Mouse (Mus musculus) gastrocnemius, adult 2 months (tissue): Measurements from ENCODE around the gene Cgn. TPM values are rescaled to one million over a fixed set of nuclear protein-coding genes. Genes with fewer than 3 reads are reported as not detected.

Experiments used
- total RNA-seq, 2 experiments: library from RNA; stranded (reverse); gene quantifications; 2 replicates each; pipeline ENCODE4 v1.2.3; 2021

Cgn gene
- total RNA-seq, 2 experiments from 2014 or later, result 0.08 TPM; not detected in 1

Other genes starting within 250 kb of the Cgn start
- gene Snx27, start 203.8 kb downstream of the Cgn start, total RNA-seq, result 10 to 100 TPM; 35.7 to 37.1 TPM
- gene Gm10972, start 143.4 kb downstream of the Cgn start, total RNA-seq, result not detected
- gene Tuft1, start 127.6 kb downstream of the Cgn start, total RNA-seq, result 1 to 10 TPM in 1 of 2 experiments, under 1 TPM in 1; 0.92 to 2.2 TPM
- gene Selenbp2, start 92.9 kb downstream of the Cgn start, total RNA-seq, result 1 to 10 TPM in 1 of 2 experiments, under 1 TPM in 1; 0.89 to 3.0 TPM
- 10 to 100 TPM; 14.9 to 18.4 TPM for gene Pogz, start 51.1 kb upstream of the Cgn start, total RNA-seq
- 100 to 1,000 TPM; 176 to 198 TPM for gene Psmb4, start 100.5 kb upstream of the Cgn start, total RNA-seq
- gene Selenbp1, start 146.6 kb upstream of the Cgn start, total RNA-seq, result 10 to 100 TPM; 10.1 to 28.6 TPM
- gene Rfx5, start 167.6 kb upstream of the Cgn start, total RNA-seq, result 1 to 10 TPM; 4.7 to 5.2 TPM
- 10 to 100 TPM; 23.4 to 24.0 TPM for gene Pi4kb, start 188.2 kb upstream of the Cgn start, total RNA-seq
- 10 to 100 TPM; 10.9 to 11.5 TPM for gene Zfp687, start 229.0 kb upstream of the Cgn start, total RNA-seq